Mouse (Mus musculus) neutrophil, adult 5-6 weeks (primary cell): Measurements from ENCODE around the gene Ablim2. TPM values are rescaled to one million over a fixed set of nuclear protein-coding genes. Genes with fewer than 3 reads are reported as not detected.
A peak's percentile ranks its signal among the peaks of the same experiment; 100 is the strongest.

Source experiments
- ATAC-seq: fragments of 151-379, 151-347 bp; 2 replicates; pipeline ENCODE4 v1.8.0; 2017; ENCODE audit warnings: mild to moderate bottlenecking, moderate TSS enrichment; ENCODE audit not compliant: insufficient number of reproducible peaks, poor library complexity, low FRiP score, severe bottlenecking; ENCODE audit errors: extremely low read depth
- total RNA-seq: library from RNA; stranded (forward); fragments of 200-1000 nt; gene quantifications from 2 replicates; pipeline ENCODE4 v1.2.3, GENCODE M21; 2017

Gene Ablim2
- total RNA-seq, 1 experiment from 2014 or later: not detected

GRCm38 (mm10) chr5:35856245-35856644, 98.6 kb downstream of the Ablim2 start:
- ATAC-seq: no peak

GRCm38 (mm10) chr5:35858069-35858468, 100.4 kb downstream of the Ablim2 start:
- no peak for ATAC-seq

GRCm38 (mm10) chr5:35861456-35861855, 103.8 kb downstream of the Ablim2 start:
- ATAC-seq: no peak

- no peak for ATAC-seq
Measured at GRCm38 (mm10) chr5:35869973-35870372, 112.3 kb downstream of the Ablim2 start.

- ATAC-seq: 0 out of 2 replicates have a peak, but pooled peaks have one; percentile 20
Measured at GRCm38 (mm10) chr5:35870408-35871012, 112.8 kb downstream of the Ablim2 start.

- no peak for ATAC-seq
Measured at GRCm38 (mm10) chr5:35873382-35873781, 115.7 kb downstream of the Ablim2 start.

- no peak for ATAC-seq
Measured at GRCm38 (mm10) chr5:35876236-35876635, 118.6 kb downstream of the Ablim2 start.

GRCm38 (mm10) chr5:35879199-35879598, 121.5 kb downstream of the Ablim2 start:
- no peak for ATAC-seq

- ATAC-seq: no peak
Measured at GRCm38 (mm10) chr5:35882391-35882790, 124.7 kb downstream of the Ablim2 start.

GRCm38 (mm10) chr5:35884262-35884661, 126.6 kb downstream of the Ablim2 start:
- no peak for ATAC-seq

- no peak for ATAC-seq
Measured at GRCm38 (mm10) chr5:35884689-35885088, 127.0 kb downstream of the Ablim2 start.

- ATAC-seq: no peak
Measured at GRCm38 (mm10) chr5:35888959-35889358, 131.3 kb downstream of the Ablim2 start.

GRCm38 (mm10) chr5:35889641-35890040, 132.0 kb downstream of the Ablim2 start:
- no peak for ATAC-seq

- no peak for ATAC-seq
Measured at GRCm38 (mm10) chr5:35890985-35891730, 133.5 kb downstream of the Ablim2 start.

- no peak for ATAC-seq
Measured at GRCm38 (mm10) chr5:35892363-35892762, 134.7 kb downstream of the Ablim2 start.

- ATAC-seq: peak; percentile 83
Measured at GRCm38 (mm10) chr5:35893093-35893804, 135.6 kb downstream of the Ablim2 start, which contains the start of gene Afap1. Gene Afap1, plus strand, starts transcription at chr5:35893319.

GRCm38 (mm10) chr5:35893805-35894260, 136.2 kb downstream of the Ablim2 start:
- no peak for ATAC-seq

- ATAC-seq: no peak
Measured at GRCm38 (mm10) chr5:35894295-35895047, 136.8 kb downstream of the Ablim2 start.

- no peak for ATAC-seq
Measured at GRCm38 (mm10) chr5:35895926-35896325, 138.2 kb downstream of the Ablim2 start.
